Mouse (Mus musculus): ENCODE data around the gene Gm21731.
"Not testable (repeated sequence)": the region's sequence is repeated elsewhere in the genome, so short reads cannot be mapped to it uniquely, and the experiment has no call there.

Gene Gm21731

DNA sequence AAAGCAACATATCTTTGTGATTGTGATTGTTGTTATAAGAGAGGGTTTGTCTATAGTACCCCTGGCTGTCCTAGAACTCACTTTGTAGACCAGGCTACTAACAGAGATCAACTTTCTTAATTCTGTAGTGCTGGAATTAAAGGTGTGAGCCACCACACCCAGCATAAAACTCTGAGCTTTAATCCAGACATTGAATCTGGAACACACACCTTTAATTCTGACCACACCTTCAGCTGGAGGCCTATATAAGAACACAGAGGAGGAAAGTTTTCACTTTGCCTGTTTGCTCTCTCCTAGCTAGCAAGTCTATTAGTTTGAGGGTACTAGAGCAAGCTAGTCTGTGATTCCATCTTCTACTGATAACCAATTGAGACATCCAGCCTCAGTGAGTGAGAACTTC lies at the start of gene Gm21731:
Gm21731 (plus strand) TSS at position 301 of the 400 bp plus-strand sequence.
- not testable (repeated sequence) for DNase-seq (ENCODE audit: low read depth, low spot score)

GRCm38 (mm10) chr13:120196189-120196821 lies 42.6 kb upstream of the Gm21731 start:
- not testable (repeated sequence) for DNase-seq (ENCODE audit: low read depth, low spot score)

GRCm38 (mm10) chr13:120215847-120216246 lies 23.1 kb upstream of the Gm21731 start, which contains the start of gene Gm21762:
Gm21762 (minus strand) TSS chr13:120215947.
- DNase-seq (ENCODE audit: low read depth, low spot score), result not testable (repeated sequence)

DNA sequence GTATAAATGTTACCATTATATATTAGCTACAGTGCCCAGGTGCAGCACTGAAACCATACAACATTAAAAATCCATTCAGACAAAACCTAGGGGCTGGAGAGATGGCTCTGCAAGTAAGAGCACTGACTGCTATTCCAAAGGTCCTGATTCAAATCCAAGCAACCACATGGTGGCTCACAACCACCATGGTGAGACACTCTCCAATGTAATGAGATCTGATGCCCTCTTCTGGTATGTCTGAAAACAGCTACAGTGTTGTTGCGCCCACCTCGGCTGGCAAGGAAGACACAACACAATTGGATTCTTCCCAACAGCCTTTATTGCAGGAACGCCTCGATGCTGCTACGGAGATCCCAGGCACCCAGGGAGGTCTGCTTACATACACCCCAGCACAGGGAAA lies 18.0 kb upstream of the Gm21731 start:
- not testable (repeated sequence) for DNase-seq (ENCODE audit: low read depth, low spot score)

DNA sequence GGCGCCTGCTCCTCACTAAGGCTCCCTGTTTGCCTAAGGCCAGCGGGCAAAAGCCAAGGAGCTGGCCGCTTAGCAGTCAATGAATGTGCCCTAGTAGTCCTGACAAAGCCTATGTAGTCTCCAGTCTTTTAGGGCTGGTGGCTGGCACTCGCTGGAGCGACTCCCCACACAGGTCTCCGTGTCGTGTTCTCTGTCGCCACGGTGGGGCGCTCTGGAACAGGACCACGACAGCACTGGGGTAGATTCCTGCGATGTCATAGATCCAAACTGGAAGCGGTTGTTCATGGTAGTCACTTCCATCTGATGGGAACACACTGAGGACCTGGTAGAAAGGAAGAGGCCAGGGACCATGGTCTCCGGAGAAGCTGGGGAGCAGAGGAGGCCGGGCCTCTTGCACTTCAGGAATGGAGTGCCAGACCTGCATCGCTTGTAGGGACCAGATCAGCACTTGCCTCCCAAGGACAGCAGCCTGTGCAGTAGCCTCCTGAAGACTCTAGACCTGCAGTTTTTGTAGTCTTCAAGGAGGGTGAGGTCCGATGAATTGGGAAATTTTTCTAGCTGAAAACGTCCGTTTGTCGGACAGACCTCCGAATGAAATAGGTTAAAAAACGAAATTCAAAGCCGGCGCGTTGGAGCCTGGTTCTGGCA lies 15.8 kb upstream of the Gm21731 start:
- DNase-seq (ENCODE audit: low read depth, low spot score), result not testable (repeated sequence)

DNA sequence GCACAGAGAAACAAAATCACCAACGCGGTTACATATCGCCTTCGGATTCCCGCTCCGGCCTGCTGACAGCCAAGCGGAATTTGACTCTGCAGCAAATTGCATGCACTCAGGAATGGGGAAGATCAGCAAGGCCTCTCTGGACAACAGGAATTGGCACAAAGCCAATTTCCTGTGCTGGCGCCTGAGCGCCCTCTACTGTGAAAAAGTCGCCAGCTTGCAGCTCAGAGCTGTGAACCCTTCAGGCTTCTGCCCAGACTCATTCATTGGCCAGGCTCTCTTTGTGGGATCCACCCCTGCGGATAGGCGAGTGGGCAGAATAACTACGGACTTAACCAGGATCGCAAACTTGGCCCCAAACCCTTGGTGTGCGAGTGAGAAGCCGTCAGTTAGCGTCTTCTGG lies 7.1 kb upstream of the Gm21731 start:
- not testable (repeated sequence) for DNase-seq (ENCODE audit: low read depth, low spot score)

DNA sequence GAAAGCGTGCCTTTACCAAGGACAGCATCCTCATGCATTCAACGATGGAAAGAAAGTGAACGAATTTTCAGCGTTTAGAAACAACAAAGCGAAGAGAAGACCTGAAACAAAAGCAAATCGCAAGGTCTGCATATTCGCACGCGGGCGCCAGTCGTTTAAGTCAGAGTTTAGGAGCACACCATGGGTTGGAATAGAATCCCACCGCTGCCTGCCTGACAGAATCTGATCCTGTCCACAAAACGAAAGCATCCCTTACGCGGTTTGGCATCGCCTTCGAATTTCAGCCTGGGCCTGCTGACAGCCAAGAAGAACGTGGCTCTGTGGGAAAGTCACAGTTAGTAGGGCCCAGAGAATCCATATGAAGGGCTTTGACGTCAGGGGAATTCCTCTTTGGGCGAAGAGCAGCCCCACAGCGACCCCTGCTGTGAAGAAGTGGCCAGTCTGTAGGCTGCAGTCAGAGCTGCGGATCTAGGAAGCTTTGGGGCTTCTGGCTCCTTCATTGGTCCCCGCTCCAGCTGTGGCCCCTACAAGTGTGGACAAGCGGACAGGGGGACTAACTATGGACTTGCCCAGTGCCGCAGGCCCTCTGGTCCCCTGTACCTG lies 6.4 kb upstream of the Gm21731 start:
- DNase-seq (ENCODE audit: low read depth, low spot score), result not testable (repeated sequence)

GRCm38 (mm10) chr13:120251208-120251924 lies 12.5 kb downstream of the Gm21731 start:
- not testable (repeated sequence) for DNase-seq (ENCODE audit: low read depth, low spot score)

- DNase-seq (ENCODE audit: low read depth, low spot score), result not testable (repeated sequence)
These were observed 20.1 kb downstream of the Gm21731 start for GRCm38 (mm10) chr13:120258817-120259658.

DNA sequence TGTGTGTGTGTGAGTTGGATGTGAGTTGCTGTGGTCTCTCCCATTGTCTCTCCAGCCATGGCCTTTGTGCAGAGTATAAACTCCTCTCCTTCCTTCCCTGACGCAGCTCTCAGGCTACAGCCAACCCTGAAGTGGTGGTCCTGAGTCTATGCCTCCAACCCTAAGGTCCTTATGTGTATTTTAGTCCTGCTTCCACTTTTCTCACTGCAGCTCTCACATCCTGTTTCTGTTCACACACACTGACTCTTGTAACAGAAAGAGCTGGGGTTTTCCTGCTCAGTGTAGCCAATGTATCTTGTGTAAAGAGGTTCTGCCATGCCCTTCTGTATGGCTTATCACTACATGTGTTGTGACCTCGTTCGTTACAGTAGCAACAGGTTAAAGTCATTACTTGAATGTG lies 20.8 kb downstream of the Gm21731 start:
- peak; percentile 2 for DNase-seq (ENCODE audit: low read depth, low spot score)

DNA sequence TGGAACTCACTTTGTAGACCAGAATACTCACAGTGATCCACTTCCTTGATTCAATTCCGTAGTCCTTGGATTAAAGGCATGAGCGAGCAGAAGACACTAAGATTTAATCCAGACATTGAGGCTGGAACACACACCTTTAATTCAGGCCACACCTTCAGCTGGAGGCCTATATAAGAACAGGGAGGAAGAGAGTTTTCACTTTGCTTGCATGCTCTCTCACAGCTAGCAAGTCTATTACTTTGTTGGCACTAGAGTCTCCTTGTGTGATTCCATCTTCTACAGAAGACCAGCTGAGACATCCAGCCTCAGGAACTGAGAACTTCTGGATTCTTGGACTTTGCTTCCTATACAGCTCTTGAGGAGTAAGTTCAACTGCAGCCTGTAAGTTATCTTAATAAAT lies 24.0 kb downstream of the Gm21731 start, which contains the start of gene AF067061:
AF067061 (plus strand) TSS at position 245 of the 400 bp plus-strand sequence.
- DNase-seq (ENCODE audit: low read depth, low spot score), result not testable (repeated sequence)

DNA sequence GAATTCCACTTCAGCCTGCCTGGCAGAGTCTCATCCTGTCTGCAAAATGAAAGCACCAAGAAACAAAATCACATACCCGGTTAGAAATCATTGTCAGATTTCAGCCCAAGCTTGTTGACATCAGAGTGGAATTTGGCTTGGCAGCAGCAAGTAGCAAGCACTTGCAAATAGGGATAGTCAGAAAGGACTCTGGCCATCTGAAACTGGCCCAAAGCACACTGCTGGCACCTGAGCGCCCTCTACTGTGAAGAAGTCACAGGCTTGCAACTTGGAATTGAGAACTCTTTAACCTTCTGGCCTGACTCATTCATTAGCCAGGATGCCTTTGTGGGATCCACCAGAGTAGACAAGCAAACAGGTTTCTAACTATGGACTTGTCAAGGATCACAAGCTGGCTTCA lies 38.9 kb downstream of the Gm21731 start:
- DNase-seq (ENCODE audit: low read depth, low spot score), result not testable (repeated sequence)

GRCm38 (mm10) chr13:120278784-120279183 lies 39.9 kb downstream of the Gm21731 start:
- DNase-seq (ENCODE audit: low read depth, low spot score), result no peak
